Mouse (Mus musculus) olfactory bulb, adult 2 months (tissue): ENCODE data around the gene Lsamp.

Experiments
- CTCF ChIP-seq: fragments of 200-500 bp; IDR thresholded peaks from 2 replicates; pipeline ENCODE4 v1.5.1; 2012; ENCODE audit warnings: low read depth, mild to moderate bottlenecking, low read length, moderate library complexity; ENCODE audit not compliant: insufficient read depth
- POLR2A ChIP-seq: fragments of 200-500 bp; IDR thresholded peaks from 2 replicates; pipeline ENCODE4 v1.6.1; 2012; ENCODE audit warnings: mild to moderate bottlenecking, low read depth, low read length, moderate library complexity; ENCODE audit not compliant: insufficient read depth

DNA sequence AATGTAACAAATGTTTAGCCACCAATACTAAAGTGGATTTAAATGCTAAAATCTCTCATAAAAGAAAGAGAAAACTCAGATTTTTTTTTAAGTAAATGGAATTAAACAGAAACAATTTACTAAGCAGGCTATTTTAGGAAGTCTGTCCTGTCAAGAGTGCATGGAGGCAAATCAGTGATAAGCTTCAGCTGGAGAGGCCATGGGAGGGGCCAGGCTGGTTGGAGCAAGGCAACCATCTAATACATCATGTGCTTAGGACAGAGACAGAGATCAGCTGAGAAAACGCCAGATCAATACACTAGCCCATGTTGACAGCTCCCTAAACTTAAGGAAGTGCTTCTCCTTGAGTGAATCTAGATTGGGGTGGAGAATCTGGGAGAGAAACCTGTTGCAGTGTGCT is 1793.4 kb downstream of the Lsamp start:
- no peak for TF ChIP-seq CTCF
- no peak for TF ChIP-seq POLR2A
